Mouse (Mus musculus) ES-E14 (cell line): Measurements from ENCODE around the gene Crebrf. TPM values are rescaled to one million over a fixed set of nuclear protein-coding genes. Genes with fewer than 3 reads are reported as not detected.

ENCODE experiments used
- DNase-seq: peaks from one replicate; pipeline ENCODE4 v3.0.0-alpha.2; 2013; ENCODE audit warnings: low read depth, low spot score
- H3K27ac ChIP-seq: 2 replicates; pipeline ENCODE4 v1.5.1; 2012; ENCODE audit warnings: low read depth, mild to moderate bottlenecking, low read length, moderate library complexity, mixed read lengths; ENCODE audit not compliant: poor library complexity, insufficient read depth, severe bottlenecking
- H3K36me3 ChIP-seq: 2 replicates; pipeline ENCODE4 v1.6.1; 2012; ENCODE audit warnings: mild to moderate bottlenecking, low read length, moderate library complexity, mixed read lengths; ENCODE audit not compliant: control insufficient read depth, poor library complexity, insufficient read depth, severe bottlenecking
- H3K4me1 ChIP-seq, 2 experiments: fragments of 150-350 bp in 1 of 2; sonication (generic) in 1 of 2; 2 replicates each; pipeline ENCODE4 v1.6.1; 2012; ENCODE audit warnings: low read length in 2 of 2, mild to moderate bottlenecking in 1 of 2, mixed read lengths in 1 of 2; ENCODE audit not compliant: control insufficient read depth in 2 of 2, insufficient read depth in 2 of 2, poor library complexity in 1 of 2
- H3K4me3 ChIP-seq, 2 experiments: fragments of 150-350 bp in 1 of 2; sonication (generic) in 1 of 2; 2 replicates each; pipeline ENCODE4 v1.5.1; 2012; ENCODE audit warnings: low read length in 2 of 2, low read depth in 1 of 2, mild to moderate bottlenecking in 1 of 2, mixed read lengths in 1 of 2; ENCODE audit not compliant: insufficient read depth in 1 of 2, poor library complexity in 1 of 2, severe bottlenecking in 1 of 2
- H3K9ac ChIP-seq: 2 replicates; pipeline ENCODE4 v1.6.1; 2012; ENCODE audit warnings: low read depth, mild to moderate bottlenecking, low read length, mixed read lengths; ENCODE audit not compliant: poor library complexity, insufficient read depth, severe bottlenecking
- H3K9me3 ChIP-seq: fragments of 150-350 bp; sonication (generic); 2 replicates; pipeline ENCODE4 v1.6.1; 2012; ENCODE audit warnings: low read depth, mild to moderate bottlenecking, low read length; ENCODE audit not compliant: control insufficient read depth, insufficient read depth
- CHD2 ChIP-seq: IDR thresholded peaks from 2 replicates; pipeline ENCODE4 v1.6.1; 2014; ENCODE audit warnings: mild to moderate bottlenecking, low read depth, low read length, inconsistent platforms
- HCFC1 ChIP-seq: IDR thresholded peaks from 2 replicates; pipeline ENCODE4 v1.6.1; 2012; ENCODE audit warnings: low read length, inconsistent platforms, borderline replicate concordance; ENCODE audit not compliant: insufficient read depth
- MAFK ChIP-seq: IDR thresholded peaks from 2 replicates; pipeline ENCODE4 v1.6.1; 2014; ENCODE audit warnings: mild to moderate bottlenecking, low read depth, low read length, inconsistent platforms; ENCODE audit not compliant: insufficient read depth
- ZC3H11A ChIP-seq: IDR thresholded peaks from 2 replicates; pipeline ENCODE4 v1.6.1; 2012; ENCODE audit warnings: low read depth, mild to moderate bottlenecking, inconsistent platforms, low read length, borderline replicate concordance
- ZNF384 ChIP-seq: IDR thresholded peaks from 2 replicates; pipeline ENCODE4 v1.6.1; 2012; ENCODE audit warnings: low read depth, low read length, inconsistent platforms
- in situ Hi-C, 2 experiments: fragments of 600-800 bp; cut with MboI; formaldehyde crosslinking; loops; one replicate each; pipeline ENCODE4 v1.15.1; 2025; ENCODE audit warnings: low sequenced_read_pairs in 2 of 2, inconsistent platforms in 1 of 2; ENCODE audit not compliant: unreplicated experiment in 2 of 2
- total RNA-seq: library from RNA; depleted of rRNA; stranded (reverse); fragments of 300-350 nt; gene quantifications from 2 replicates; pipeline ENCODE4 v1.2.3, GENCODE M21; 2012

Gene Crebrf
- total RNA-seq, 1 experiment: 16.6 TPM

DNA sequence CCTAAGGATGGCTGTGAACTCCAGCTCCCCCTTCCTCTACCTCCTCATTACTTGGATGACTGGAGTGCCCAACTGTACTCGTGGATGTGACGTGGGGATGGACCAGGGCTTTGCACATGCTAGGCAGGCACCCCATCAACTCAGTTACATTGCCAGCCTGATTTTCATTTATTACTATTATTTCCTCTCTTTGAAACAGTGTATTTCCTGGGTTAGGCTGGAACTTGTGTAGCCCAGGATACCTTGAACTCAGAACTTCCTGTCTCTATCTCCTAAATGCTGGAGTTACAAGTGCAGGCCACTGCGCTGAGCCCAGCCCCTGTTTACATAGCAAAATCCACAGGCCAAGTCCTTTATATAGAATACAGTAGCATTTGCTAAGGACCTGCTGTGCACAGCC is 87.4 kb downstream of the Crebrf start:
- Histone ChIP-seq H3K4me1 (no peaks in the 10 kb centered on the region), H3K27ac (no peak overlapping the region), H3K9ac (no peak overlapping the region), H3K4me3 (no peak overlapping the region), H3K9me3 (no peaks in the 10 kb centered on the region), H3K36me3 (no peaks in the 10 kb centered on the region)
- DNase-seq: no peak
- TF ChIP-seq ZC3H11A (no peak), MAFK (no peak), CHD2 (no peak), ZNF384 (no peak), HCFC1 (no peak)
- in situ Hi-C loops: no loop called here

DNA sequence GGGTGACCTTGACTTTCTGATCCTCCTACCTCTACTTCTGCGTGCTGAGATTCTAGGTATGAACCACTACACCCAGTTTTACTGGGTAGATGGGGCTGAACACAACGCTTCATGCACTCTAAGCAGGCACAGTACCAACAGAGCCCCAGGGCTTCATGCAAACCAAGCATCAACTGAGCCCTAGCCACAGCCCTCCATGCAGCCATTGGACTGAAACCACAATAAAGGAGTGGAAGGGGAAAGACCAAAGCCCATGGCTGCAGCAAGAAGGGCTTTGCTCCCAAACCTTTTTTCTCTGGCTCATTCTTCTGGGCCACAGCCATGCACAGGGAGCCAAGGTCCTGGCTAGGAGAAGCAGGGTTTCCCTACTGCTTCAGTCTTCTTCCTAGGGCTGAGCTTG is 97.2 kb downstream of the Crebrf start:
- Histone ChIP-seq H3K9me3 (no peaks in the 10 kb centered on the region), H3K4me1 (no peaks in the 10 kb centered on the region), H3K36me3 (no peaks in the 10 kb centered on the region), H3K4me3 (no peak overlapping the region), H3K27ac (no peak overlapping the region), H3K9ac (no peak overlapping the region)
- DNase-seq: no peak
- no peak for TF ChIP-seq ZNF384
- no peak for TF ChIP-seq HCFC1
- TF ChIP-seq ZC3H11A: no peak
- no peak for TF ChIP-seq MAFK
- no peak for TF ChIP-seq CHD2
- in situ Hi-C loops: no loop called here

- H3K4me1 ChIP-seq: no peaks in the 10 kb centered on the region
- no peak overlapping the region for H3K27ac ChIP-seq
- no peaks in the 10 kb centered on the region for H3K36me3 ChIP-seq
- H3K9me3 ChIP-seq: no peaks in the 10 kb centered on the region
- TF ChIP-seq MAFK: no peak
- no peak for TF ChIP-seq ZNF384
- TF ChIP-seq CHD2: no peak
- no peak for TF ChIP-seq HCFC1
- TF ChIP-seq ZC3H11A: no peak
- H3K9ac ChIP-seq: no peak overlapping the region
- no peak overlapping the region for H3K4me3 ChIP-seq
- in situ Hi-C loops: no loop called here
- DNase-seq: no peak
Observed at GRCm38 (mm10) chr17:26813497-26813896, 98.0 kb downstream of the Crebrf start.

- Histone ChIP-seq H3K36me3 (no peaks in the 10 kb centered on the region), H3K9ac (no peak overlapping the region), H3K27ac (no peak overlapping the region), H3K9me3 (no peaks in the 10 kb centered on the region; the same call in 1 of the 2 replicates), H3K4me1 (no peaks in the 10 kb centered on the region), H3K4me3 (no peak overlapping the region)
- in situ Hi-C loops: no loop called here
- TF ChIP-seq HCFC1: no peak
- TF ChIP-seq ZC3H11A: no peak
- TF ChIP-seq CHD2: no peak
- TF ChIP-seq ZNF384: no peak
- no peak for TF ChIP-seq MAFK
- DNase-seq: no peak
Observed at GRCm38 (mm10) chr17:26816810-26817209, 101.4 kb downstream of the Crebrf start.

DNA sequence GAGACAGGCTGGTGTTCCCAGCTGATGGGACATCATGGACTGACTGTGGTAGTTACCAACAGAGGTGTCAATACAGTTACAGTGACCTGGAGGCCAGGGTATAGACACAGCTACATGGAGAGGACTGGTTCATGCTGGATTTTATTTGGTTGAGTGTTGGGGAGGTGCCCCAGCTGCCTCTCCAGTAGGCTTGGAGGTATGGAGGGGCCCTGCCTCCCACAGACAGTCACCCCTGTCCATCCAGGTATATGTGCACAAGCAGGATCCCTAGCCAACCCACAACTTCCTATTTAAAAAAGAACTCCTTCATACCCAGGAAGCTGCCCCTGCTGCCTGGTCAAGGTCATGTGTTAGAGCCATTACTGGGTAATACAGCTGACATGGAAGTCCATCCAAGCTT is 102.3 kb downstream of the Crebrf start:
- TF ChIP-seq MAFK: no peak
- no peak for TF ChIP-seq ZNF384
- TF ChIP-seq CHD2: no peak
- peaks cover 5% of the 10 kb centered on the region; the same call in 1 of the 2 replicates for H3K9me3 ChIP-seq
- no peak overlapping the region for H3K4me3 ChIP-seq
- H3K4me1 ChIP-seq: no peaks in the 10 kb centered on the region
- no peak overlapping the region for H3K27ac ChIP-seq
- in situ Hi-C loops: no loop called here
- no peak for DNase-seq
- H3K36me3 ChIP-seq: no peaks in the 10 kb centered on the region
- H3K9ac ChIP-seq: no peak overlapping the region
